Mouse (Mus musculus) liver, embryonic 15.5 days (tissue): ENCODE results near the gene Taf1d. TPM values are rescaled to one million over a fixed set of nuclear protein-coding genes. Genes with fewer than 3 reads are reported as not detected.

ENCODE experiments used
- ATAC-seq: fragments of 200-750 bp; cut with Nextera tagmentation; 2 replicates; pipeline ENCODE4 v1.8.0; 2017; ENCODE audit warnings: moderate number of reproducible peaks, mild to moderate bottlenecking, moderate library complexity; ENCODE audit not compliant: insufficient read depth
- H3K27ac ChIP-seq: fragments of 300-500 bp; sonication (generic); replicated peaks from 2 replicates; pipeline ENCODE4 v1.5.1; 2015; ENCODE audit warnings: mild to moderate bottlenecking, inconsistent platforms
- H3K27me3 ChIP-seq: fragments of 300-500 bp; sonication (generic); 2 replicates; pipeline ENCODE4 v1.6.1; 2015; ENCODE audit warnings: mild to moderate bottlenecking, inconsistent platforms
- H3K36me3 ChIP-seq: fragments of 300-500 bp; sonication (generic); replicated peaks from 2 replicates; pipeline ENCODE4 v1.6.1; 2015; ENCODE audit warnings: moderate library complexity, mild to moderate bottlenecking, inconsistent platforms
- H3K4me1 ChIP-seq: fragments of 300-500 bp; sonication (generic); replicated peaks from 2 replicates; pipeline ENCODE4 v1.6.1; 2015; ENCODE audit warnings: inconsistent platforms
- H3K4me2 ChIP-seq: fragments of 300-500 bp; sonication (generic); 2 replicates; pipeline ENCODE4 v1.6.1; 2015; ENCODE audit warnings: moderate library complexity, mild to moderate bottlenecking, inconsistent platforms
- H3K4me3 ChIP-seq: fragments of 300-500 bp; sonication (generic); replicated peaks from 2 replicates; pipeline ENCODE4 v1.5.1; 2015; ENCODE audit warnings: mild to moderate bottlenecking, inconsistent platforms
- H3K9ac ChIP-seq: fragments of 300-500 bp; sonication (generic); 2 replicates; pipeline ENCODE4 v1.6.1; 2015; ENCODE audit warnings: moderate library complexity, mild to moderate bottlenecking, inconsistent platforms
- H3K9me3 ChIP-seq: fragments of 300-500 bp; sonication (generic); replicated peaks from 2 replicates; pipeline ENCODE4 v1.6.1; 2016; ENCODE audit warnings: inconsistent platforms
- WGBS: fragments of 180-500 bp; shearing (Covaris S2); methylation state at CpG from one replicate; pipeline ENCODE4 v1.1.7; 2015; ENCODE audit warnings: mixed read lengths; ENCODE audit not compliant: insufficient replicate concordance; 5-methylcytosine and 5-hydroxymethylcytosine counted together
- microRNA-seq: library from miRNA; unstranded; fragments of <30 nt; microRNA quantifications from one replicate; pipeline ENCODE4, GENCODE M21; 2016
- polyA plus RNA-seq: library from polyadenylated mRNA; unstranded; fragments of >200 nt; fragmentation: Nextera tagmentation; extraction: Ambion mirVana; gene quantifications from 2 replicates; pipeline ENCODE4 v1.2.1, GENCODE M21; 2015

The Taf1d gene
- polyA plus RNA-seq, 1 experiment from 2014 or later: 25.7 TPM

GRCm38 (mm10) chr9:15356916-15357483, 51.0 kb downstream of the Taf1d start:
- H3K9me3 ChIP-seq: no peaks in the 10 kb centered on the region
- H3K9ac ChIP-seq: peak overlapping the region; percentile 90
- H3K4me3 ChIP-seq: peak overlapping the region; percentile 93
- peaks cover 14% of the 10 kb centered on the region; the same call in 1 of the 2 replicates for H3K27me3 ChIP-seq
- peak overlapping the region; percentile 86 for H3K27ac ChIP-seq
- peaks cover 19% of the 10 kb centered on the region for H3K36me3 ChIP-seq
- ATAC-seq: peak; percentile 20; the same call in 1 of the 2 replicates
- H3K4me1 ChIP-seq: peaks cover 17% of the 10 kb centered on the region
- peak overlapping the region; percentile 73 for H3K4me2 ChIP-seq
- WGBS: under 1% methylated on average over 9 of the region's 9 CpGs

GRCm38 (mm10) chr9:15357484-15358275, 51.7 kb downstream of the Taf1d start, which contains the start of gene Cep295:
TSS of gene Cep295 (minus strand) at chr9:15357788.
- Histone ChIP-seq H3K4me1 (peaks cover 17% of the 10 kb centered on the region), H3K27me3 (peaks cover 14% of the 10 kb centered on the region; the same call in 1 of the 2 replicates), H3K36me3 (peaks cover 13% of the 10 kb centered on the region), H3K27ac (peak within 1 kb of the TSS; percentile 86), H3K4me3 (peak within 1 kb of the TSS; percentile 93), H3K9me3 (no peaks in the 10 kb centered on the region), H3K9ac (peak within 1 kb of the TSS; percentile 90), H3K4me2 (peak within 1 kb of the TSS; percentile 73)
- under 1% methylated on average over 60 of the region's 60 CpGs for WGBS
- peak; percentile 99 for ATAC-seq

- Histone ChIP-seq H3K4me3 (no peak overlapping the region), H3K27me3 (0 out of 2 replicates have a peak, but pooled peaks cover 8% of the 10 kb centered on the region), H3K9me3 (no peaks in the 10 kb centered on the region), H3K4me1 (no peaks in the 10 kb centered on the region), H3K9ac (no peak overlapping the region), H3K27ac (no peak overlapping the region), H3K36me3 (no peaks in the 10 kb centered on the region), H3K4me2 (no peak overlapping the region)
- ATAC-seq: no peak
- WGBS: 55% methylated on average over 1 of the region's 1 CpGs
Observed at GRCm38 (mm10) chr9:15364843-15365242, 58.8 kb downstream of the Taf1d start.

DNA sequence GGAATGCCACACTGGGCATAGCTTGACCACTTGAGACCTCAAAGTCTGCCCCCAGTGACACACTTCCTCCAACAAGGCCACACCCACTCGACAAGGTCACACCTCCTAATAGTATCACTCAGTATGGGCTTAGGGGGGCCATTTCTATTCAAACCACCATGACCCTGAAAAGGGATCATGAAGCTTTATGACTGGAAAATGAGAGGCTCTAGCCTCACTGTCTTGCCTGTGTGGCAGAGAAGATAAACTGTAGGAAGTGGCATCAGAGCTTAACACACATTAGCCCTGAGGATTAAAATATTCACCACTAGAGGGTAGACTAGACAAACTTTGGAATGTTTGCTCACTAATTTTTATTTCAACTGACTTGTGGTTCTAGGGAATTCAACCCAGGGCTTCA, 59.8 kb downstream of the Taf1d start:
- 72% methylated on average over 1 of the region's 1 CpGs for WGBS
- Histone ChIP-seq H3K9me3 (no peaks in the 10 kb centered on the region), H3K36me3 (no peaks in the 10 kb centered on the region), H3K4me1 (no peaks in the 10 kb centered on the region), H3K27me3 (0 out of 2 replicates have a peak, but pooled peaks cover 3% of the 10 kb centered on the region), H3K9ac (no peak overlapping the region), H3K4me3 (no peak overlapping the region), H3K27ac (no peak overlapping the region), H3K4me2 (no peak overlapping the region)
- no peak for ATAC-seq

DNA sequence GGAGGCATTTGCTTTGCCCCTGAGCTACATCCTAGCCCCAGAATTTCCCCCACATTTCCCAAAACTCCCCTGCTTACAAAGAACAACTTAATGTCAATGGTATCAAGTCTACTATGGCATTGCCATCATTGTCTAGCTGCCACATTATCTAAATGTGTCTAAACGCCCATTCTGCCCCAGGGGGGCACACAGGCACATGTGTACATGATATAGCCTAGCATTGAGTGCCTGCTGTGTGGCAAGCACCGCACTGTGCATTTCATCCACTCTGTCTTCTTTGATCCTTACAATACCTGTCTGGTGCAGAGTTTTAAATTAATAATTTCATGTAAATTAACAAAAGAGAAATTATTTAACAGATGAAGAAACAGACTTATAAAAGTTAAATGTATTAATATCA, 60.2 kb downstream of the Taf1d start:
- WGBS: 47% methylated on average over 2 of the region's 2 CpGs
- no peak overlapping the region for H3K27ac ChIP-seq
- H3K9me3 ChIP-seq: no peaks in the 10 kb centered on the region
- no peaks in the 10 kb centered on the region for H3K4me1 ChIP-seq
- 0 out of 2 replicates have a peak, but pooled peaks cover 3% of the 10 kb centered on the region for H3K27me3 ChIP-seq
- H3K36me3 ChIP-seq: no peaks in the 10 kb centered on the region
- no peak overlapping the region for H3K4me2 ChIP-seq
- no peak overlapping the region for H3K4me3 ChIP-seq
- no peak for ATAC-seq
- no peak overlapping the region for H3K9ac ChIP-seq

Small RNAs within 50 kb of the gene (microRNA-seq; reads per million reads assigned to microRNA genes)
- gene Gm49349 (not detected), gene mmu-mir-7650 (not detected)

Other genes with a start within 250 kb of the Taf1d start
- gene Hephl1, start 194.1 kb upstream of the Taf1d start, polyA plus RNA-seq: not detected in 2 replicates
- gene Vstm5, start 67.2 kb upstream of the Taf1d start, polyA plus RNA-seq: 0.25 and 0.31 TPM in 2 replicates
- gene Med17, start 26.3 kb upstream of the Taf1d start, polyA plus RNA-seq: 13.3 and 16.8 TPM in 2 replicates
- 3.6 and 3.9 TPM in 2 replicates for gene 4931406C07Rik, start 234 bp downstream of the Taf1d start, polyA plus RNA-seq
- gene Cep295, start 51.6 kb downstream of the Taf1d start, polyA plus RNA-seq: 6.1 and 6.8 TPM in 2 replicates
- 0.78 and 0.82 TPM in 2 replicates for gene Smco4, start 187.2 kb downstream of the Taf1d start, polyA plus RNA-seq